Mouse (Mus musculus) heart, embryonic 10.5 days (tissue): ENCODE measurements around the gene Srsf7. TPM values are rescaled to one million over a fixed set of nuclear protein-coding genes. Genes with fewer than 3 reads are reported as not detected.
A peak's percentile ranks its signal among the peaks of the same experiment; 100 is the strongest.
"Not testable (repeated sequence)": the region's sequence is repeated elsewhere in the genome, so short reads cannot be mapped to it uniquely, and the experiment has no call there.

Experiments used
- DNase-seq: peaks from one replicate; pipeline ENCODE4 v3.0.0-alpha.2; 2017; ENCODE audit warnings: low spot score
- H3K27ac ChIP-seq: fragments of 300-500 bp; sonication (generic); 2 replicates; pipeline ENCODE4 v1.5.1; 2016; ENCODE audit warnings: mild to moderate bottlenecking
- H3K27me3 ChIP-seq: fragments of 300-500 bp; sonication (generic); 2 replicates; pipeline ENCODE4 v1.6.1; 2016; ENCODE audit warnings: mild to moderate bottlenecking; ENCODE audit not compliant: poor library complexity, insufficient read depth, severe bottlenecking
- H3K36me3 ChIP-seq: fragments of 300-500 bp; sonication (generic); 2 replicates; pipeline ENCODE4 v1.6.1; 2016; ENCODE audit warnings: mild to moderate bottlenecking, moderate library complexity
- H3K4me1 ChIP-seq: fragments of 300-500 bp; sonication (generic); 2 replicates; pipeline ENCODE4 v1.6.1; 2016; ENCODE audit warnings: mild to moderate bottlenecking
- H3K4me3 ChIP-seq: fragments of 300-500 bp; sonication (generic); 2 replicates; pipeline ENCODE4 v1.5.1; 2016; ENCODE audit warnings: mild to moderate bottlenecking, moderate library complexity
- H3K9me3 ChIP-seq: fragments of 300-500 bp; sonication (generic); 2 replicates; pipeline ENCODE4 v1.6.1; 2016; ENCODE audit warnings: mild to moderate bottlenecking, moderate library complexity
- WGBS: fragments of 180-500 bp; shearing (Covaris S2); methylation state at CpG from one replicate; pipeline ENCODE4 v1.1.7; 2016; 5-methylcytosine and 5-hydroxymethylcytosine counted together
- polyA plus RNA-seq: library from polyadenylated mRNA; unstranded; fragments of >200 nt; fragmentation: Nextera tagmentation; extraction: Ambion mirVana; gene quantifications from 2 replicates; pipeline ENCODE4 v1.2.1, GENCODE M21; 2016

Srsf7 gene
- polyA plus RNA-seq, 1 experiment from 2014 or later = 609 TPM

- WGBS = 92% methylated on average over 3 of the region's 3 CpGs
- not testable (repeated sequence) for H3K36me3 ChIP-seq, H3K4me3 ChIP-seq, H3K27me3 ChIP-seq, H3K9me3 ChIP-seq, H3K27ac ChIP-seq, DNase-seq
- peaks cover 13% of the 10 kb centered on the region for H3K4me1 ChIP-seq
Observed at GRCm38 (mm10) chr17:80178846-80179245, 28.3 kb downstream of the Srsf7 start.

- DNase-seq = no peak
- no peak overlapping the region for H3K4me3 ChIP-seq
- WGBS = 84% methylated on average over 3 of the region's 3 CpGs
Observed at GRCm38 (mm10) chr17:80175966-80176365, 31.1 kb downstream of the Srsf7 start.

GRCm38 (mm10) chr17:80175386-80175739, 31.7 kb downstream of the Srsf7 start:
- Histone ChIP-seq H3K27me3 (no peaks in the 10 kb centered on the region), H3K36me3 (no peaks in the 10 kb centered on the region), H3K27ac (no peak overlapping the region), H3K9me3 (no peaks in the 10 kb centered on the region), H3K4me1 (peaks cover 13% of the 10 kb centered on the region), H3K4me3 (no peak overlapping the region)
- 81% methylated on average over 4 of the region's 4 CpGs for WGBS
- no peak for DNase-seq

More at GRCm38 (mm10) chr17:80175966-80176365, 31.1 kb downstream of the Srsf7 start:
- Histone ChIP-seq H3K27ac (no peak overlapping the region), H3K36me3 (no peaks in the 10 kb centered on the region), H3K27me3 (no peaks in the 10 kb centered on the region), H3K4me1 (peaks cover 13% of the 10 kb centered on the region), H3K9me3 (no peaks in the 10 kb centered on the region)

GRCm38 (mm10) chr17:80174699-80175385, 32.3 kb downstream of the Srsf7 start:
- no peak overlapping the region for H3K27ac ChIP-seq
- H3K27me3 ChIP-seq = no peaks in the 10 kb centered on the region
- no peaks in the 10 kb centered on the region for H3K9me3 ChIP-seq
- peaks cover 13% of the 10 kb centered on the region for H3K4me1 ChIP-seq
- H3K36me3 ChIP-seq = no peaks in the 10 kb centered on the region
- no peak for DNase-seq
- no peak overlapping the region for H3K4me3 ChIP-seq
- 71% methylated on average over 19 of the region's 19 CpGs for WGBS

- 59% methylated on average over 3 of the region's 3 CpGs for WGBS
- H3K9me3 ChIP-seq = no peaks in the 10 kb centered on the region
- no peaks in the 10 kb centered on the region for H3K27me3 ChIP-seq
- DNase-seq = no peak
- peaks cover 13% of the 10 kb centered on the region for H3K4me1 ChIP-seq
- H3K4me3 ChIP-seq = no peak overlapping the region
- no peak overlapping the region for H3K27ac ChIP-seq
- no peaks in the 10 kb centered on the region for H3K36me3 ChIP-seq
Observed at GRCm38 (mm10) chr17:80174146-80174545, 33.0 kb downstream of the Srsf7 start.

- DNase-seq = no peak
- 87% methylated on average over 2 of the region's 2 CpGs for WGBS
- Histone ChIP-seq H3K4me3 (no peak overlapping the region), H3K27ac (no peak overlapping the region), H3K4me1 (peaks cover 17% of the 10 kb centered on the region), H3K27me3 (no peaks in the 10 kb centered on the region), H3K36me3 (no peaks in the 10 kb centered on the region), H3K9me3 (no peaks in the 10 kb centered on the region)
Observed at GRCm38 (mm10) chr17:80173708-80174107, 33.4 kb downstream of the Srsf7 start.

- Histone ChIP-seq H3K4me1 (peaks cover 26% of the 10 kb centered on the region), H3K27ac (no peak overlapping the region), H3K9me3 (no peaks in the 10 kb centered on the region), H3K4me3 (no peak overlapping the region), H3K27me3 (no peaks in the 10 kb centered on the region), H3K36me3 (no peaks in the 10 kb centered on the region)
- WGBS = 83% methylated on average over 5 of the region's 5 CpGs
- DNase-seq = no peak
Observed at GRCm38 (mm10) chr17:80172761-80173160, 34.3 kb downstream of the Srsf7 start.

GRCm38 (mm10) chr17:80171948-80172347, 35.2 kb downstream of the Srsf7 start:
- 81% methylated on average over 4 of the region's 4 CpGs for WGBS
- Histone ChIP-seq H3K4me3 (no peak overlapping the region), H3K27ac (no peak overlapping the region), H3K9me3 (no peaks in the 10 kb centered on the region), H3K36me3 (no peaks in the 10 kb centered on the region), H3K4me1 (peaks cover 34% of the 10 kb centered on the region), H3K27me3 (no peaks in the 10 kb centered on the region)
- DNase-seq = no peak

- Histone ChIP-seq H3K27me3 (no peaks in the 10 kb centered on the region), H3K27ac (no peak overlapping the region), H3K36me3 (no peaks in the 10 kb centered on the region), H3K4me1 (peaks cover 35% of the 10 kb centered on the region), H3K4me3 (no peak overlapping the region), H3K9me3 (no peaks in the 10 kb centered on the region)
- no peak for DNase-seq
- 86% methylated on average over 7 of the region's 7 CpGs for WGBS
Observed at GRCm38 (mm10) chr17:80170951-80171350, 36.2 kb downstream of the Srsf7 start.

GRCm38 (mm10) chr17:80169792-80170191, 37.3 kb downstream of the Srsf7 start:
- H3K27me3 ChIP-seq = no peaks in the 10 kb centered on the region
- no peaks in the 10 kb centered on the region for H3K36me3 ChIP-seq
- peaks cover 31% of the 10 kb centered on the region for H3K4me1 ChIP-seq
- no peak overlapping the region for H3K4me3 ChIP-seq
- DNase-seq = no peak
- WGBS = 92% methylated on average over 6 of the region's 6 CpGs
- H3K9me3 ChIP-seq = no peaks in the 10 kb centered on the region
- no peak overlapping the region for H3K27ac ChIP-seq

- peak overlapping the region; percentile 38; the same call in 1 of the 2 replicates for H3K27ac ChIP-seq
- 31% methylated on average over 16 of the region's 16 CpGs for WGBS
- peaks cover 23% of the 10 kb centered on the region for H3K4me1 ChIP-seq
- DNase-seq = no peak
- no peaks in the 10 kb centered on the region for H3K36me3 ChIP-seq
- H3K9me3 ChIP-seq = no peaks in the 10 kb centered on the region
- H3K27me3 ChIP-seq = no peaks in the 10 kb centered on the region
- peak overlapping the region; percentile 29 for H3K4me3 ChIP-seq
Observed at GRCm38 (mm10) chr17:80168425-80169182, 38.5 kb downstream of the Srsf7 start.

GRCm38 (mm10) chr17:80167851-80168251, 39.3 kb downstream of the Srsf7 start:
- 39% methylated on average over 7 of the region's 7 CpGs for WGBS
- Histone ChIP-seq H3K4me1 (peaks cover 23% of the 10 kb centered on the region), H3K9me3 (no peaks in the 10 kb centered on the region), H3K4me3 (no peak overlapping the region), H3K36me3 (no peaks in the 10 kb centered on the region), H3K27ac (no peak overlapping the region), H3K27me3 (no peaks in the 10 kb centered on the region)
- no peak for DNase-seq

- no peak overlapping the region for H3K27ac ChIP-seq
- no peaks in the 10 kb centered on the region for H3K9me3 ChIP-seq
- DNase-seq = no peak
- 68% methylated on average over 4 of the region's 4 CpGs for WGBS
- no peak overlapping the region for H3K4me3 ChIP-seq
- H3K4me1 ChIP-seq = peaks cover 23% of the 10 kb centered on the region
- no peaks in the 10 kb centered on the region for H3K36me3 ChIP-seq
- no peaks in the 10 kb centered on the region for H3K27me3 ChIP-seq
Observed at GRCm38 (mm10) chr17:80167436-80167835, 39.7 kb downstream of the Srsf7 start.
